Mouse (Mus musculus): ENCODE measurements at regions not wholly inside any gene's neighbourhood (a gene's known extent, or its start where the extent isn't known, plus 50 kb on each side); places are given as distances from the start of the nearest gene placed in this dataset.

- DNase-seq (ENCODE audit: low spot score in 2 of 2), result peak; percentile 6 to 10
Observed at GRCm38 (mm10) chr10:7268386-7269033, 56.5 kb upstream of the Cnksr3 start.

GRCm38 (mm10) chr10:7267903-7268302 is 55.9 kb upstream of the Cnksr3 start:
- no peak for DNase-seq (ENCODE audit: low spot score in 2 of 2)

GRCm38 (mm10) chr10:7267106-7267505 is 55.1 kb upstream of the Cnksr3 start:
- DNase-seq (ENCODE audit: low spot score in 2 of 2), result no peak

- no peak for DNase-seq (ENCODE audit: low spot score in 2 of 2)
Observed at GRCm38 (mm10) chr10:7265412-7265811, 53.4 kb upstream of the Cnksr3 start.

- no peak for DNase-seq (ENCODE audit: low spot score in 2 of 2)
Observed at GRCm38 (mm10) chr10:7264721-7265120, 52.7 kb upstream of the Cnksr3 start.
